Mouse (Mus musculus) liver, embryonic 13.5 days (tissue): Measurements from ENCODE around the gene Parp8. TPM values are rescaled to one million over a fixed set of nuclear protein-coding genes. Genes with fewer than 3 reads are reported as not detected.

Source experiments
- polyA plus RNA-seq: library from polyadenylated mRNA; unstranded; fragments of >200 nt; fragmentation: Nextera tagmentation; extraction: Ambion mirVana; gene quantifications from 2 replicates; pipeline ENCODE4 v1.2.1, GENCODE M21; 2015

The Parp8 gene
- polyA plus RNA-seq, 1 experiment from 2014 or later, result 2.5 TPM

Other genes with a start within 250 kb of the Parp8 start
- 17.0 and 17.3 TPM in 2 replicates for gene Emb, start 183.0 kb upstream of the Parp8 start, polyA plus RNA-seq
- not detected in 2 replicates for gene Gm17509, start 195.5 kb upstream of the Parp8 start, polyA plus RNA-seq